Mouse (Mus musculus) cerebellum, adult 2 months (tissue): ENCODE results near the gene Krtap19-3.

ENCODE experiments used
- CTCF ChIP-seq: fragments of 200-500 bp; IDR thresholded peaks from 2 replicates; pipeline ENCODE4 v1.5.1; 2011; ENCODE audit warnings: low read depth, mild to moderate bottlenecking, control low read depth, low read length, moderate library complexity, borderline replicate concordance; ENCODE audit not compliant: insufficient read depth
- POLR2A ChIP-seq: fragments of 200-500 bp; IDR thresholded peaks from 2 replicates; pipeline ENCODE4 v1.6.1; 2011; ENCODE audit warnings: low read length, control low read depth, borderline replicate concordance; ENCODE audit not compliant: insufficient read depth

- TF ChIP-seq POLR2A (no peak), CTCF (no peak)
Observed at GRCm38 (mm10) chr16:88869311-88869710, 8.5 kb downstream of the Krtap19-3 start, which contains the start of gene Krtap19-1.
